Mouse (Mus musculus): ENCODE measurements around the gene Kcnc1. TPM values are rescaled to one million over a fixed set of nuclear protein-coding genes. Genes with fewer than 3 reads are reported as not detected.

Kcnc1 gene
- polyA plus RNA-seq, 1 experiment from 2014 or later: 0.92 TPM

GRCm38 (mm10) chr7:46483050-46483449 is 86.8 kb downstream of the Kcnc1 start:
- Histone ChIP-seq H3K27ac (ENCODE audit: low read depth, low read length) (no peak overlapping the region), H3K4me1 (replicated peaks; ENCODE audit: control insufficient read depth, insufficient read depth, low read length) (no peaks in the 10 kb centered on the region), H3K4me2 (ENCODE audit: low read depth, low read length, severe bottlenecking) (no peak overlapping the region), H3K9me3 (ENCODE audit: control insufficient read depth, low read length) (no peaks in the 10 kb centered on the region), H3K9ac (ENCODE audit: low read length) (no peak overlapping the region), H3K27me3 (ENCODE audit: control insufficient read depth, insufficient read depth, low read length) (no peaks in the 10 kb centered on the region), H3K36me3 (ENCODE audit: control insufficient read depth, insufficient read depth, low read length) (no peaks in the 10 kb centered on the region), H3K4me3 (ENCODE audit: low read depth, low read length) (no peak overlapping the region)
- no peak for DNase-seq (ENCODE audit: low spot score)
- no peak for ATAC-seq (replicated peaks; ENCODE audit: low FRiP score)
- WGBS: 88% methylated on average over 10 of the region's 10 CpGs

- H3K9ac ChIP-seq (ENCODE audit: low read length): no peak overlapping the region
- no peaks in the 10 kb centered on the region for H3K36me3 ChIP-seq (ENCODE audit: control insufficient read depth, insufficient read depth, low read length)
- H3K27ac ChIP-seq (ENCODE audit: low read depth, low read length): no peak overlapping the region
- 85% methylated on average over 6 of the region's 6 CpGs for WGBS
- no peak for ATAC-seq (replicated peaks; ENCODE audit: low FRiP score)
- H3K4me3 ChIP-seq (ENCODE audit: low read depth, low read length): no peak overlapping the region
- DNase-seq (ENCODE audit: low spot score): no peak
- H3K9me3 ChIP-seq (ENCODE audit: control insufficient read depth, low read length): no peaks in the 10 kb centered on the region
- H3K27me3 ChIP-seq (ENCODE audit: control insufficient read depth, insufficient read depth, low read length): no peaks in the 10 kb centered on the region
- H3K4me2 ChIP-seq (ENCODE audit: low read depth, low read length, severe bottlenecking): no peak overlapping the region
- no peaks in the 10 kb centered on the region for H3K4me1 ChIP-seq (replicated peaks; ENCODE audit: control insufficient read depth, insufficient read depth, low read length)
These were observed 87.9 kb downstream of the Kcnc1 start for GRCm38 (mm10) chr7:46484223-46484622.

DNA sequence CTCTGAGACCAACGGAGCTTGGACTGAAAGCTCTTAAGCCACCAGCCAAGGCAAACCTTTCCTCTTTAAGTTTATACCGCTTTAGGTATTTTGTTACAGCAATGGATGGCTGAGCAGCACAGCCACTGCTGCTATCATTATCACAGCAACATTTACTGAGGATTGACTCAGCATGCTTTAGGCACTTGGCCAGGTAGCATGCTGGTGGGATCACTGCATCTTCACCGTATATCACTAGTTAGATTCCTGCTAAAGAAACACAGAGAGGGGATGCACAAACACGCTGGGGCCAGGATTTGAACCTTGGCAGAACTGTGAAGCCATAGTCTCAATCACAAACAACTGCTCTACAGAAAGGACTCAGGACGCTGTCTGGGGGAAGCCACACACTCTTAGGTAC is 90.5 kb downstream of the Kcnc1 start:
- DNase-seq (ENCODE audit: low spot score) (no peak), ATAC-seq (replicated peaks; ENCODE audit: low FRiP score) (no peak)
- H3K4me2 ChIP-seq (ENCODE audit: low read depth, low read length, severe bottlenecking): no peak overlapping the region
- H3K36me3 ChIP-seq (ENCODE audit: control insufficient read depth, insufficient read depth, low read length): no peaks in the 10 kb centered on the region
- no peak overlapping the region for H3K4me3 ChIP-seq (ENCODE audit: low read depth, low read length)
- WGBS: 86% methylated on average over 5 of the region's 5 CpGs
- no peak overlapping the region for H3K9ac ChIP-seq (ENCODE audit: low read length)
- H3K9me3 ChIP-seq (ENCODE audit: control insufficient read depth, low read length): no peaks in the 10 kb centered on the region
- H3K4me1 ChIP-seq (replicated peaks; ENCODE audit: control insufficient read depth, insufficient read depth, low read length): no peaks in the 10 kb centered on the region
- H3K27ac ChIP-seq (ENCODE audit: low read depth, low read length): no peak overlapping the region
- H3K27me3 ChIP-seq (ENCODE audit: control insufficient read depth, insufficient read depth, low read length): no peaks in the 10 kb centered on the region

- H3K4me1 ChIP-seq (replicated peaks; ENCODE audit: control insufficient read depth, insufficient read depth, low read length): no peaks in the 10 kb centered on the region
- WGBS: 45% methylated on average over 4 of the region's 4 CpGs
- H3K4me2 ChIP-seq (ENCODE audit: low read depth, low read length, severe bottlenecking): no peak overlapping the region
- no peak for DNase-seq (ENCODE audit: low spot score)
- ATAC-seq (replicated peaks; ENCODE audit: low FRiP score): no peak
- H3K9me3 ChIP-seq (ENCODE audit: control insufficient read depth, low read length): no peaks in the 10 kb centered on the region
- no peaks in the 10 kb centered on the region for H3K36me3 ChIP-seq (ENCODE audit: control insufficient read depth, insufficient read depth, low read length)
- no peak overlapping the region for H3K27ac ChIP-seq (ENCODE audit: low read depth, low read length)
- H3K9ac ChIP-seq (ENCODE audit: low read length): no peak overlapping the region
- no peak overlapping the region for H3K4me3 ChIP-seq (ENCODE audit: low read depth, low read length)
- no peaks in the 10 kb centered on the region for H3K27me3 ChIP-seq (ENCODE audit: control insufficient read depth, insufficient read depth, low read length)
These were observed 91.1 kb downstream of the Kcnc1 start for GRCm38 (mm10) chr7:46487354-46487753.

Other genes starting within 250 kb of the Kcnc1 start
- 0.55 and 0.79 TPM in 2 replicates for gene Abcc8, start 216.5 kb upstream of the Kcnc1 start, polyA plus RNA-seq (2014; fragmentation: Nextera tagmentation; extraction: Ambion mirVana)
- gene Ush1c, start 158.0 kb upstream of the Kcnc1 start, polyA plus RNA-seq (2014; fragmentation: Nextera tagmentation; extraction: Ambion mirVana): 3.1 and 4.7 TPM in 2 replicates
- gene Otog, start 155.5 kb upstream of the Kcnc1 start, polyA plus RNA-seq (2014; fragmentation: Nextera tagmentation; extraction: Ambion mirVana): 0.11 and 0.16 TPM in 2 replicates
- not detected in 2 replicates for gene Myod1, start 20.0 kb upstream of the Kcnc1 start, polyA plus RNA-seq (2014; fragmentation: Nextera tagmentation; extraction: Ambion mirVana)
- 17.6 and 18.7 TPM in 2 replicates for gene Sergef, start 243.3 kb downstream of the Kcnc1 start, polyA plus RNA-seq (2014; fragmentation: Nextera tagmentation; extraction: Ambion mirVana)

All from forebrain, embryonic 11.5 days (tissue).